ENCODE assay signal across 17 mouse cellular contexts in genomic region chr9:22011055-22011454, GRCm38 (mm10). TPM values are rescaled to one million over a fixed set of nuclear protein-coding genes. Genes with fewer than 3 reads are reported as not detected.
DNase-seq lines count a peak whose midpoint lies in the region; ATAC-seq lines count a peak whose summit lies in the region.
"Had no signal": no experiment of that assay in that cellular context is flagged by ENCODE, and none has a peak within 500 bp of the region (broad histone marks: within the 10 kb centered on the region; RNA-seq: fewer than 3 reads in every experiment).

No protein-coding gene starts in this region.

- H3K36me3 ChIP-seq in forebrain, embryonic 16.5 days (ENCODE audit: control insufficient read depth, insufficient read depth) = peaks cover 46% of the 10 kb centered on the region
- peaks cover 87% of the 10 kb centered on the region for H3K36me3 ChIP-seq in forebrain, embryonic 12.5 days (replicated peaks)
- peaks cover 70% of the 10 kb centered on the region for H3K36me3 ChIP-seq in lung, embryonic 16.5 days (ENCODE audit: control insufficient read depth, insufficient read depth, low read length)
- H3K36me3 ChIP-seq in hindbrain, embryonic 12.5 days = peaks cover 85% of the 10 kb centered on the region
- H3K36me3 ChIP-seq in midbrain, embryonic 14.5 days (ENCODE audit: control insufficient read depth, insufficient read depth, low read length) = peaks cover 92% of the 10 kb centered on the region

- H3K9ac ChIP-seq in forebrain, embryonic 16.5 days (replicated peaks; ENCODE audit: low read depth, low read length) = no peak overlapping the region
- H3K9ac ChIP-seq in forebrain, embryonic 12.5 days = no peak overlapping the region; the same call in 1 of the 2 replicates
- H3K9ac ChIP-seq in lung, embryonic 16.5 days (ENCODE audit: low read length) = no peak overlapping the region
- H3K9ac ChIP-seq in hindbrain, embryonic 12.5 days = no peak overlapping the region
- no peak overlapping the region for H3K9ac ChIP-seq in midbrain, embryonic 14.5 days (replicated peaks; ENCODE audit: low read length)
- H3K9ac ChIP-seq: embryonic facial prominence, embryonic 12.5 days; liver, embryonic 15.5 days had no signal

- H3K4me3 ChIP-seq in forebrain, embryonic 16.5 days (replicated peaks; ENCODE audit: low read length) = no peak overlapping the region
- H3K4me3 ChIP-seq in forebrain, embryonic 12.5 days (replicated peaks) = no peak overlapping the region
- H3K4me3 ChIP-seq in lung, embryonic 16.5 days (ENCODE audit: low read length) = no peak overlapping the region
- no peak overlapping the region for H3K4me3 ChIP-seq in hindbrain, embryonic 12.5 days
- H3K4me3 ChIP-seq in midbrain, embryonic 14.5 days (replicated peaks; ENCODE audit: low read depth, low read length) = no peak overlapping the region
- H3K4me3 ChIP-seq: embryonic facial prominence, embryonic 12.5 days; limb, embryonic 10.5 days; liver, embryonic 15.5 days had no signal

- no peaks in the 10 kb centered on the region for H3K27me3 ChIP-seq in forebrain, embryonic 16.5 days (replicated peaks; ENCODE audit: control insufficient read depth, insufficient read depth, low read length)
- no peaks in the 10 kb centered on the region for H3K27me3 ChIP-seq in forebrain, embryonic 12.5 days
- H3K27me3 ChIP-seq in lung, embryonic 16.5 days (ENCODE audit: control insufficient read depth, insufficient read depth, low read depth, low read length) = no peaks in the 10 kb centered on the region
- no peaks in the 10 kb centered on the region for H3K27me3 ChIP-seq in hindbrain, embryonic 12.5 days
- H3K27me3 ChIP-seq in midbrain, embryonic 14.5 days (ENCODE audit: control insufficient read depth, insufficient read depth, low read length) = no peaks in the 10 kb centered on the region
- H3K27me3 ChIP-seq: embryonic facial prominence, embryonic 12.5 days; liver, embryonic 15.5 days had no signal

- no peak overlapping the region for H3K27ac ChIP-seq in forebrain, embryonic 16.5 days (ENCODE audit: low read length)
- H3K27ac ChIP-seq in forebrain, embryonic 12.5 days = no peak overlapping the region
- no peak overlapping the region for H3K27ac ChIP-seq in lung, embryonic 16.5 days (ENCODE audit: low read length)
- peak overlapping the region; percentile 30; the same call in 1 of the 2 replicates for H3K27ac ChIP-seq in hindbrain, embryonic 12.5 days
- no peak overlapping the region for H3K27ac ChIP-seq in midbrain, embryonic 14.5 days (replicated peaks; ENCODE audit: low read depth, low read length)
- H3K27ac ChIP-seq: embryonic facial prominence, embryonic 12.5 days; limb, embryonic 10.5 days; liver, embryonic 15.5 days had no signal

- DNase-seq in lung, adult 18-20 months = no peak
- DNase-seq in midbrain, embryonic 14.5 days = no peak
- no peak for DNase-seq in embryo, embryonic 10.5 days (ENCODE audit: low spot score)
- DNase-seq in gastrocnemius, postnatal 36 days = no peak
- DNase-seq: adrenal gland, postnatal 10 days; heart, postnatal 10 days; kidney, adult 2 months had no signal

- no peak overlapping the region for H3K4me2 ChIP-seq in forebrain, embryonic 16.5 days (ENCODE audit: low read length)
- H3K4me2 ChIP-seq in forebrain, embryonic 12.5 days = no peak overlapping the region
- H3K4me2 ChIP-seq in lung, embryonic 16.5 days (ENCODE audit: low read depth, low read length) = no peak overlapping the region
- no peak overlapping the region for H3K4me2 ChIP-seq in hindbrain, embryonic 12.5 days (replicated peaks)
- no peak overlapping the region for H3K4me2 ChIP-seq in midbrain, embryonic 14.5 days (ENCODE audit: low read length)
- H3K4me2 ChIP-seq: embryonic facial prominence, embryonic 12.5 days; liver, embryonic 15.5 days had no signal

- 91% methylated on average over 5 of the region's 5 CpGs for WGBS in forebrain, embryonic 16.5 days
- WGBS in forebrain, embryonic 12.5 days = 91% methylated on average over 5 of the region's 5 CpGs
- 81% methylated on average over 5 of the region's 5 CpGs for WGBS in lung, embryonic 16.5 days
- WGBS in hindbrain, embryonic 12.5 days = 84% methylated on average over 5 of the region's 5 CpGs
- WGBS in midbrain, embryonic 14.5 days = 89% methylated on average over 5 of the region's 5 CpGs

- peak; percentile 13; the same call in 1 of the 2 replicates for ATAC-seq in forebrain, embryonic 16.5 days
- no peak for ATAC-seq in forebrain, embryonic 12.5 days (ENCODE audit: low FRiP score)
- 0 out of 2 replicates have a peak, but pooled peaks have one; percentile 19 for ATAC-seq in lung, embryonic 16.5 days (ENCODE audit: low read depth)
- ATAC-seq in hindbrain, embryonic 12.5 days (ENCODE audit: low FRiP score) = no peak
- peak; percentile 22; the same call in 1 of the 2 replicates for ATAC-seq in midbrain, embryonic 14.5 days (ENCODE audit: low FRiP score, low TSS enrichment)

- H3K4me1 ChIP-seq in forebrain, embryonic 16.5 days (replicated peaks; ENCODE audit: control insufficient read depth, insufficient read depth, low read length) = peaks cover 2% of the 10 kb centered on the region; the same call in 1 of the 2 replicates
- H3K4me1 ChIP-seq in forebrain, embryonic 12.5 days = no peaks in the 10 kb centered on the region
- H3K4me1 ChIP-seq in lung, embryonic 16.5 days (replicated peaks; ENCODE audit: control insufficient read depth, insufficient read depth, low read length) = no peaks in the 10 kb centered on the region
- H3K4me1 ChIP-seq in hindbrain, embryonic 12.5 days = peaks cover 10% of the 10 kb centered on the region; the same call in 1 of the 2 replicates
- no peaks in the 10 kb centered on the region for H3K4me1 ChIP-seq in midbrain, embryonic 14.5 days (ENCODE audit: control insufficient read depth, insufficient read depth, low read length)
- H3K4me1 ChIP-seq: liver, embryonic 15.5 days had no signal

- intact Hi-C loops in gastrocnemius, postnatal 36 days (cut with DNase I) = no loop called here

- H3K9me3 ChIP-seq in forebrain, embryonic 16.5 days (ENCODE audit: control insufficient read depth, low read length) = no peaks in the 10 kb centered on the region
- no peaks in the 10 kb centered on the region for H3K9me3 ChIP-seq in forebrain, embryonic 12.5 days
- no peaks in the 10 kb centered on the region for H3K9me3 ChIP-seq in lung, embryonic 16.5 days (ENCODE audit: control insufficient read depth, low read length)
- no peaks in the 10 kb centered on the region for H3K9me3 ChIP-seq in hindbrain, embryonic 12.5 days (replicated peaks)
- no peaks in the 10 kb centered on the region for H3K9me3 ChIP-seq in midbrain, embryonic 14.5 days (ENCODE audit: control insufficient read depth, low read length)
- H3K9me3 ChIP-seq: embryonic facial prominence, embryonic 12.5 days; limb, embryonic 10.5 days; liver, embryonic 15.5 days had no signal

RNA-seq across cellular contexts. Expression of gene Prkcsh, which starts 8.4 kb away (rescaled TPM):
- 90.0 and 93.9 TPM in 2 replicates for polyA plus RNA-seq in forebrain, embryonic 16.5 days (2015; fragmentation: Nextera tagmentation; extraction: Ambion mirVana)
- polyA plus RNA-seq in forebrain, embryonic 12.5 days (2016; fragmentation: Nextera tagmentation; extraction: Ambion mirVana) = 88.5 and 95.0 TPM in 2 replicates
- polyA plus RNA-seq in lung, embryonic 16.5 days (2015; fragmentation: Nextera tagmentation; extraction: Ambion mirVana) = 121 TPM in 2 replicates
- 106 and 108 TPM in 2 replicates for polyA plus RNA-seq in hindbrain, embryonic 12.5 days (2016; fragmentation: Nextera tagmentation; extraction: Ambion mirVana)
- polyA plus RNA-seq in midbrain, embryonic 14.5 days (2014; fragmentation: Nextera tagmentation; extraction: Ambion mirVana) = 70.6 and 73.2 TPM in 2 replicates
- 10 to 100 TPM; 27.4 to 27.6 TPM for total RNA-seq in gastrocnemius, postnatal 36 days (2021)

RNA-seq across cellular contexts. Expression of gene Ccdc151, which starts 8.6 kb away (rescaled TPM):
- 3.6 and 5.2 TPM in 2 replicates for polyA plus RNA-seq in forebrain, embryonic 16.5 days (2015; fragmentation: Nextera tagmentation; extraction: Ambion mirVana)
- polyA plus RNA-seq in forebrain, embryonic 12.5 days (2016; fragmentation: Nextera tagmentation; extraction: Ambion mirVana) = 5.0 and 5.3 TPM in 2 replicates
- 6.6 and 8.1 TPM in 2 replicates for polyA plus RNA-seq in lung, embryonic 16.5 days (2015; fragmentation: Nextera tagmentation; extraction: Ambion mirVana)
- 4.1 and 4.7 TPM in 2 replicates for polyA plus RNA-seq in hindbrain, embryonic 12.5 days (2016; fragmentation: Nextera tagmentation; extraction: Ambion mirVana)
- 4.5 and 4.6 TPM in 2 replicates for polyA plus RNA-seq in midbrain, embryonic 14.5 days (2014; fragmentation: Nextera tagmentation; extraction: Ambion mirVana)
- total RNA-seq in gastrocnemius, postnatal 36 days (2021) = under 1 TPM in 1 of 2 experiments, not detected in 1; 0.25 TPM
- total RNA-seq: granulocyte monocyte progenitor cell, adult 5-6 weeks; heart, postnatal 10 days; megakaryocyte progenitor cell, adult 5-6 weeks had no signal
- polyA plus RNA-seq: liver, embryonic 15.5 days; small intestine, adult 2 months had no signal

RNA-seq across cellular contexts. Expression of gene Rgl3, which starts 21.8 kb away (rescaled TPM):
- 0.76 and 1.5 TPM in 2 replicates for polyA plus RNA-seq in forebrain, embryonic 16.5 days (2015; fragmentation: Nextera tagmentation; extraction: Ambion mirVana)
- 2.1 and 3.4 TPM in 2 replicates for polyA plus RNA-seq in forebrain, embryonic 12.5 days (2016; fragmentation: Nextera tagmentation; extraction: Ambion mirVana)
- 8.8 and 9.1 TPM in 2 replicates for polyA plus RNA-seq in lung, embryonic 16.5 days (2015; fragmentation: Nextera tagmentation; extraction: Ambion mirVana)
- polyA plus RNA-seq in hindbrain, embryonic 12.5 days (2016; fragmentation: Nextera tagmentation; extraction: Ambion mirVana) = 1.9 TPM in 2 replicates
- 0.53 and 0.68 TPM in 2 replicates for polyA plus RNA-seq in midbrain, embryonic 14.5 days (2014; fragmentation: Nextera tagmentation; extraction: Ambion mirVana)
- total RNA-seq in gastrocnemius, postnatal 36 days (2021) = under 1 TPM; 0.28 to 0.42 TPM
- total RNA-seq: granulocyte monocyte progenitor cell, adult 5-6 weeks; megakaryocyte progenitor cell, adult 5-6 weeks had no signal

RNA-seq across cellular contexts. Expression of gene Elavl3, which starts 40.8 kb away (rescaled TPM):
- 77.6 and 101 TPM in 2 replicates for polyA plus RNA-seq in forebrain, embryonic 16.5 days (2015; fragmentation: Nextera tagmentation; extraction: Ambion mirVana)
- 57.2 and 73.7 TPM in 2 replicates for polyA plus RNA-seq in forebrain, embryonic 12.5 days (2016; fragmentation: Nextera tagmentation; extraction: Ambion mirVana)
- 0.18 and 0.35 TPM in 2 replicates for polyA plus RNA-seq in lung, embryonic 16.5 days (2015; fragmentation: Nextera tagmentation; extraction: Ambion mirVana)
- 62.6 and 62.9 TPM in 2 replicates for polyA plus RNA-seq in hindbrain, embryonic 12.5 days (2016; fragmentation: Nextera tagmentation; extraction: Ambion mirVana)
- polyA plus RNA-seq in midbrain, embryonic 14.5 days (2014; fragmentation: Nextera tagmentation; extraction: Ambion mirVana) = 137 and 162 TPM in 2 replicates
- under 1 TPM in 1 of 2 experiments, not detected in 1; 0.26 TPM for total RNA-seq in gastrocnemius, postnatal 36 days (2021)
- total RNA-seq: megakaryocyte progenitor cell, adult 5-6 weeks had no signal

RNA-seq across cellular contexts. Expression of gene Epor, which starts 47.7 kb away (rescaled TPM):
- 1.6 and 1.8 TPM in 2 replicates for polyA plus RNA-seq in forebrain, embryonic 16.5 days (2015; fragmentation: Nextera tagmentation; extraction: Ambion mirVana)
- polyA plus RNA-seq in forebrain, embryonic 12.5 days (2016; fragmentation: Nextera tagmentation; extraction: Ambion mirVana) = 2.0 and 4.1 TPM in 2 replicates
- polyA plus RNA-seq in lung, embryonic 16.5 days (2015; fragmentation: Nextera tagmentation; extraction: Ambion mirVana) = 7.5 and 10.3 TPM in 2 replicates
- 4.3 TPM in 2 replicates for polyA plus RNA-seq in hindbrain, embryonic 12.5 days (2016; fragmentation: Nextera tagmentation; extraction: Ambion mirVana)
- 0.65 and 2.0 TPM in 2 replicates for polyA plus RNA-seq in midbrain, embryonic 14.5 days (2014; fragmentation: Nextera tagmentation; extraction: Ambion mirVana)
- total RNA-seq in gastrocnemius, postnatal 36 days (2021) = under 1 TPM; 0.23 to 0.59 TPM

Comparison
In these comparisons a context has a peak if more than half of its experiments do, and no peak if none do; other contexts are left out.
1. ATAC-seq: peak in forebrain, embryonic 16.5 days (single experiment), lung, embryonic 16.5 days (single experiment) and midbrain, embryonic 14.5 days (single experiment); none in forebrain, embryonic 12.5 days (single experiment) and hindbrain, embryonic 12.5 days (single experiment).